Mouse (Mus musculus): ENCODE measurements around the gene Snai1. TPM values are rescaled to one million over a fixed set of nuclear protein-coding genes. Genes with fewer than 3 reads are reported as not detected.

Snai1 gene
- polyA plus RNA-seq, 1 experiment from 2014 or later, result 17.6 TPM

GRCm38 (mm10) chr2:167588774-167589577, 51.0 kb downstream of the Snai1 start:
- H3K9ac ChIP-seq, result peak overlapping the region; percentile 77
- H3K4me1 ChIP-seq, result peaks cover 51% of the 10 kb centered on the region
- no peaks in the 10 kb centered on the region for H3K9me3 ChIP-seq
- H3K36me3 ChIP-seq, result no peaks in the 10 kb centered on the region
- peak overlapping the region; percentile 40 for H3K4me3 ChIP-seq
- no peak for ATAC-seq (ENCODE audit: extremely low read depth, insufficient number of reproducible peaks, low FRiP score, low TSS enrichment)
- peak overlapping the region; percentile 65 for H3K4me2 ChIP-seq
- H3K27ac ChIP-seq (replicated peaks), result peak overlapping the region; percentile 81
- H3K27me3 ChIP-seq (replicated peaks), result no peaks in the 10 kb centered on the region
- 21% methylated on average over 21 of the region's 21 CpGs for WGBS

Other genes with a start within 250 kb of the Snai1 start
- gene B4galt5, start 189.0 kb upstream of the Snai1 start, polyA plus RNA-seq (2015; fragmentation: Nextera tagmentation; extraction: Ambion mirVana), result 8.8 and 9.7 TPM in 2 replicates
- 17.4 and 18.7 TPM in 2 replicates for gene Slc9a8, start 116.5 kb upstream of the Snai1 start, polyA plus RNA-seq (2015; fragmentation: Nextera tagmentation; extraction: Ambion mirVana)
- 58.0 and 65.0 TPM in 2 replicates for gene Rnf114, start 45.5 kb upstream of the Snai1 start, polyA plus RNA-seq (2015; fragmentation: Nextera tagmentation; extraction: Ambion mirVana)
- 13.5 and 14.6 TPM in 2 replicates for gene Spata2, start 45.3 kb upstream of the Snai1 start, polyA plus RNA-seq (2015; fragmentation: Nextera tagmentation; extraction: Ambion mirVana)
- gene Ube2v1, start 93.9 kb downstream of the Snai1 start, polyA plus RNA-seq (2015; fragmentation: Nextera tagmentation; extraction: Ambion mirVana), result 216 and 229 TPM in 2 replicates
- 1.9 and 4.5 TPM in 2 replicates for gene Gm20431, start 123.3 kb downstream of the Snai1 start, polyA plus RNA-seq (2015; fragmentation: Nextera tagmentation; extraction: Ambion mirVana)
- gene Cebpb, start 150.7 kb downstream of the Snai1 start, polyA plus RNA-seq (2015; fragmentation: Nextera tagmentation; extraction: Ambion mirVana), result 2.0 and 4.5 TPM in 2 replicates
- 37.4 and 37.6 TPM in 2 replicates for gene Tmem189, start 151.6 kb downstream of the Snai1 start, polyA plus RNA-seq (2015; fragmentation: Nextera tagmentation; extraction: Ambion mirVana)

All from heart, embryonic 13.5 days (tissue).